Mouse (Mus musculus): ENCODE data around the gene Igfbp7.

GRCm38 (mm10) chr5:77425721-77426500 is 18.1 kb upstream of the Igfbp7 start:
- TF ChIP-seq TAL1 (IDR thresholded peaks at IDR 0.05; ENCODE audit: low read length) (no peak), GATA1 (IDR thresholded peaks at IDR 0.05; ENCODE audit: low read length) (no peak)
